Mouse (Mus musculus): Measurements from ENCODE around the gene Elfn1. TPM values are rescaled to one million over a fixed set of nuclear protein-coding genes. Genes with fewer than 3 reads are reported as not detected.
"Not testable (repeated sequence)": the region's sequence is repeated elsewhere in the genome, so short reads cannot be mapped to it uniquely, and the experiment has no call there.

Gene Elfn1
- polyA plus RNA-seq, 1 experiment = 22.5 TPM

DNA sequence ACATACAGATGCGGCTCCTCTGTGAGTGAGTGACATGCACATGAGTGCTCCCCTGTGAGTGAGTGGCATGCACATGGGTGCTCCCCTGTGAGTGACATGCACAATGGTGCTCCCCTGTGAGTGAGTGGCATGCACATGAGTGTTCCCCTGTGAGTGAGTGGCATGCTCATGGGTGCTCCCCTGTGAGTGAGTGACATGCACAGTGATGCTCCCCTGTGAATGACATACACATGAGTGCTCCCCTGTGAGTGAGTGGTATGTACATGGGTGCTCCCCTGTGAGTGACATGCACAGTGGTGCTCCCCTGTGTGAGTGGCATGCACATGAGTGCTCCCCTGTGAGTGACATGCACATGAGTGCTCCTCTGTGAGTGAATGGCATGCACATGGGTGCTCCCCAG, 74.2 kb downstream of the Elfn1 start:
- no peak overlapping the region for H3K4me3 ChIP-seq (replicated peaks; ENCODE audit: extremely low read depth, low read depth, low read length)
- TF ChIP-seq CTCF (IDR thresholded peaks at IDR 0.05; ENCODE audit: insufficient read depth, low read length) (no peak), POLR2A (IDR thresholded peaks at IDR 0.05; ENCODE audit: borderline replicate concordance, extremely low read depth, low read depth, low read length) (no peak)
- no peaks in the 10 kb centered on the region for H3K4me1 ChIP-seq (ENCODE audit: control insufficient read depth, insufficient read depth, low read length)
- DNase-seq = no peak
- 85% methylated on average over 1 of the region's 1 CpGs for WGBS

DNA sequence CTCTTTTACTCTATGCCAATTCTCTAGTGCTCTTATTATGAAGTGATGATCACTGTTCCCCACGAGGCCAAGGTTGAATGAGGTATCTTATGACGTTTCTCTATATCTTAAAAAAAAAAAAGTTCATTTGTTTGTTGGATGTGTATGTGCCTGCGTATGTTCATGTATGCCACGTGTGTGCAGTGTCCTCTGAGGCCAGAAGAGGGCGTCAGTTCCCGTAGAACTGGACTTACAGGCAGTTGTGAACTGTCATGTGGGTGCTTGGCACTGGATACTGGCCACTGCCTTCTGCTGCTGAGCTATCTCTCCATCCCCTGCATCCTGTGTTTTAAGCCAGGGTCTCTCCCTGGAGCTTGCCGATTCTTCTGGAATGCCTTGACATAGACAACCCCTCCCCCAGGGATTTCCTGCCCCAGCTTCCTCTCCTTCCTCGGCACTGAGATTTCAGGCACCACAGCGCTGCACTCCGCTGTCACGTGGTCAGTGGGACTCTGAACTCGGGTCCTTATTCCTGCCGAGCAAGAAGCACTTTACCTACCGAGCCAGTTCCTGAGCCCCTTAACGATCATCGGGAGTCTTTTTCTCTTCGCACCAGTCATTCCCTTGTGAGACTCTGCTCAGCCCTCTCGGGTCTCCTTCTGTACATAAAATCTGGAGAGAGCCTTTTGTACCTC, 77.5 kb downstream of the Elfn1 start:
- DNase-seq = no peak

DNA sequence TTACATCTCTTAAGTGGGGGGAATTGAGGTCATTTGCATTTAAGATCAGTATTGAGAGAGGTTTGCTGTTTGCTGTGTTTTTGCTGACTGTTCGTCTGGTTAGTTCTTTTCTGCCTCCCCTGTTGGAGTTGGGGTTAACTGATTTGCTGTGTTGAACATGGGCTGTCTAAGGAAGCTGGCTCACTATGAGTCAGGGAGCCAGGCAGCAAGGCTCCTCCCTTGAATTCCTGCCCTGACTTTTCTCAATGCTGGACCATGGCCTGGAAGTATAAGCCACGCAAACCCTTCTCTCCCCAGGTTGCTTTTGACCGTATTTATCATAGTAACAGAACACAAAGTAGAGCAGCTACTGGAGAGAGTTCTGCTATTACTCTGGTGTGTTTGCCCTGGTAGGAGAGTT, 83.8 kb downstream of the Elfn1 start:
- TF ChIP-seq CTCF (IDR thresholded peaks at IDR 0.05; ENCODE audit: insufficient read depth, low read length) = no peak
- TF ChIP-seq POLR2A (IDR thresholded peaks at IDR 0.05; ENCODE audit: borderline replicate concordance, extremely low read depth, low read depth, low read length) = no peak
- no peaks in the 10 kb centered on the region for H3K4me1 ChIP-seq (ENCODE audit: control insufficient read depth, insufficient read depth, low read length)
- H3K4me3 ChIP-seq (replicated peaks; ENCODE audit: extremely low read depth, low read depth, low read length) = no peak overlapping the region
- DNase-seq = no peak
- WGBS = 83% methylated on average over 3 of the region's 3 CpGs

More for the DNA sequence above, 77.5 kb downstream of the Elfn1 start:
- 27% methylated on average over 18 of the region's 18 CpGs for WGBS
- TF ChIP-seq POLR2A (IDR thresholded peaks at IDR 0.05; ENCODE audit: borderline replicate concordance, extremely low read depth, low read depth, low read length) (no peak), CTCF (IDR thresholded peaks at IDR 0.05; ENCODE audit: insufficient read depth, low read length) (no peak)
- no peaks in the 10 kb centered on the region for H3K4me1 ChIP-seq (ENCODE audit: control insufficient read depth, insufficient read depth, low read length)
- H3K4me3 ChIP-seq (replicated peaks; ENCODE audit: extremely low read depth, low read depth, low read length) = no peak overlapping the region

DNA sequence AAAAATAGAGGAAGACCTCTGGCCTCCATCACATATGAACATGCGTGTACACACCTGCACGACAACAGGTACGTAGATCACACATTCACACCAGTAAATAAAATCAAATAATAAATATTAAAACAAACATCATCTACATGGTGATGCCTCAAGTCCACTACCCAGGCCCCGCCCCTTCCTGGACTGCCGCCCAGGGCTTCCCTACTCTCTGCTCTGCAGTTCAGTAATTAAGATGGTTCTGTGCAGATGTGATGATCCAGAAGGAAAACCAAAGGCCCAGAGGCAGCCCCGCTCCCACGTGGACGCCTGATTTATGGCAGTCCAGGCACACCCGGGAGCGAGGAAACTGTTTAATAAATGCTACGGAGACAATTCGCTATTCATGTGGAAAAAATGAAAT, 90.6 kb downstream of the Elfn1 start:
- DNase-seq; H3K4me1 ChIP-seq (ENCODE audit: control insufficient read depth, insufficient read depth, low read length); H3K4me3 ChIP-seq (replicated peaks; ENCODE audit: extremely low read depth, low read depth, low read length): not testable (repeated sequence)
- WGBS = 65% methylated on average over 12 of the region's 12 CpGs

GRCm38 (mm10) chr5:139998916-139999315, 91.2 kb downstream of the Elfn1 start:
- Histone ChIP-seq H3K4me1 (ENCODE audit: control insufficient read depth, insufficient read depth, low read length) (no peaks in the 10 kb centered on the region), H3K4me3 (replicated peaks; ENCODE audit: extremely low read depth, low read depth, low read length) (no peak overlapping the region)
- DNase-seq = no peak
- 26% methylated on average over 6 of the region's 6 CpGs for WGBS
- TF ChIP-seq POLR2A (IDR thresholded peaks at IDR 0.05; ENCODE audit: borderline replicate concordance, extremely low read depth, low read depth, low read length) (no peak), CTCF (IDR thresholded peaks at IDR 0.05; ENCODE audit: insufficient read depth, low read length) (no peak)

DNA sequence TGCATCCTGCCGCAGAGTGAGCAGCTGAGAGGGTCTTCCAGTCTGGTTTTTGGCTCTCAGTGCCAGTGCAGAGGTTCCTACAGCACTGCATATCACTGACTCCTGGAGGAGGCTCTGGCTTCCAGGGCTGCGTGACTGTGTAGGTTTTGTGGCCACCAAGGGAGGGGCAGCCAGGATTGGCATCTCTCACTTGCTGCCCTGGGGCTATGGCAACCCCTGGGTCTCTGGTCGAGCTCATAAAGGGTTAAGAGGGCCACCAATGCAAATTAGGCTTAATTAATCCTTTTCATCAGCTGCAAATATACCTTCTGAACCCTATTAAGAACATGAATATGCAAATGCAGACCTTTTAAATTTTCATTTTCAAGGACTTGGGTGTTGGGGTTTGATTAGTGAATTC, 94.8 kb downstream of the Elfn1 start:
- Histone ChIP-seq H3K4me1 (ENCODE audit: control insufficient read depth, insufficient read depth, low read length) (no peaks in the 10 kb centered on the region), H3K4me3 (replicated peaks; ENCODE audit: extremely low read depth, low read depth, low read length) (no peak overlapping the region)
- WGBS = 65% methylated on average over 3 of the region's 3 CpGs
- DNase-seq = no peak
- TF ChIP-seq POLR2A (IDR thresholded peaks at IDR 0.05; ENCODE audit: borderline replicate concordance, extremely low read depth, low read depth, low read length) (no peak), CTCF (IDR thresholded peaks at IDR 0.05; ENCODE audit: insufficient read depth, low read length) (no peak)

GRCm38 (mm10) chr5:140006861-140007260, 99.1 kb downstream of the Elfn1 start:
- Histone ChIP-seq H3K4me1 (ENCODE audit: control insufficient read depth, insufficient read depth, low read length) (no peaks in the 10 kb centered on the region), H3K4me3 (replicated peaks; ENCODE audit: extremely low read depth, low read depth, low read length) (no peak overlapping the region)
- TF ChIP-seq POLR2A (IDR thresholded peaks at IDR 0.05; ENCODE audit: borderline replicate concordance, extremely low read depth, low read depth, low read length) (no peak), CTCF (IDR thresholded peaks at IDR 0.05; ENCODE audit: insufficient read depth, low read length) (no peak)
- no peak for DNase-seq
- 65% methylated on average over 8 of the region's 8 CpGs for WGBS

DNA sequence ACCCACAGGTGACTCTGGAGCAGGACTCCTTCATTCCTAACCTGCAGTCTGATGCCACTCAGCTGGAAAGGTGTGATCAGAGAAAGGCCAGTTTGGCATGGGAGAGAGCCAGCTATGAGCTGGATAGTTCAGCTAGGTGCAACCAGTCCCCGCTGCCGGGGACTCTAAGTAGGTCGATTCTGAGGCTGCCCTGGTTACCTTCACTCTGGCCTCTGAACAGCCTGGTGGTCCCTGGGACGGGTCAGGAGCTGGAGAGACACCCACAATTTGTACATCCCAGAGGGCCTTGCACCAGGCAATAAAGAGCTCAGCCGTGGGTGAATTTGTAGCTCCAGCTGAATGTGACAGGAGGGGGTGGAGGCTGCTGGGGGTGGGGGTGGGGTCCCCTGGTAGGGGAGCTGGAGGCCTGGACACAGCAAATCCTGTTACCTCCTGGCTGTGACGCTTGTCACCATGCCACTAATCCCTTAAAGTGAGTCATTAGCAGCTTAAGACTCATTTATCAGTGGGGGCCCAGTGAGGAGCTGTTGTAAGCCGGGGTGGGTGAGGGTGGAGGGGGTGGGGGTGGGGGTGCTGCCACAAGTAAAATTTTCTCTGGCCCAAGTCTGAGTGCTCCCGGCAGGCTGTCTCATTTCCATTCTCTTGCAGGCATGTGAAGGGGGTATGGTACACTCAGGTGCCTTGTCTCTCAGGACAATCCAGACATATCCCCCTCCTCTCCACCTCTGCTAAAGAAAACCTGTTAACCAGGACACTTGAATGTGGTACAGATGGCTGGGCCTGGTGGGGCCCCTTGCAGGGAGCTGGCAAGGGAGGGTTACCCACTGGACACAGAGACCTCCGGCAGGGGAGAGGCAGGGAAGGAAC, 100.1 kb downstream of the Elfn1 start:
- DNase-seq = no peak
- WGBS = 66% methylated on average over 9 of the region's 9 CpGs
- H3K4me1 ChIP-seq (ENCODE audit: control insufficient read depth, insufficient read depth, low read length) = no peaks in the 10 kb centered on the region
- no peak for TF ChIP-seq CTCF (IDR thresholded peaks at IDR 0.05; ENCODE audit: insufficient read depth, low read length)
- no peak for TF ChIP-seq POLR2A (IDR thresholded peaks at IDR 0.05; ENCODE audit: borderline replicate concordance, extremely low read depth, low read depth, low read length)
- H3K4me3 ChIP-seq (replicated peaks; ENCODE audit: extremely low read depth, low read depth, low read length) = no peak overlapping the region

GRCm38 (mm10) chr5:140008523-140008806, 100.7 kb downstream of the Elfn1 start:
- WGBS = 83% methylated on average over 5 of the region's 5 CpGs
- no peak for TF ChIP-seq CTCF (IDR thresholded peaks at IDR 0.05; ENCODE audit: insufficient read depth, low read length)
- no peak for TF ChIP-seq POLR2A (IDR thresholded peaks at IDR 0.05; ENCODE audit: borderline replicate concordance, extremely low read depth, low read depth, low read length)
- H3K4me3 ChIP-seq (replicated peaks; ENCODE audit: extremely low read depth, low read depth, low read length) = no peak overlapping the region
- no peaks in the 10 kb centered on the region for H3K4me1 ChIP-seq (ENCODE audit: control insufficient read depth, insufficient read depth, low read length)
- no peak for DNase-seq

DNA sequence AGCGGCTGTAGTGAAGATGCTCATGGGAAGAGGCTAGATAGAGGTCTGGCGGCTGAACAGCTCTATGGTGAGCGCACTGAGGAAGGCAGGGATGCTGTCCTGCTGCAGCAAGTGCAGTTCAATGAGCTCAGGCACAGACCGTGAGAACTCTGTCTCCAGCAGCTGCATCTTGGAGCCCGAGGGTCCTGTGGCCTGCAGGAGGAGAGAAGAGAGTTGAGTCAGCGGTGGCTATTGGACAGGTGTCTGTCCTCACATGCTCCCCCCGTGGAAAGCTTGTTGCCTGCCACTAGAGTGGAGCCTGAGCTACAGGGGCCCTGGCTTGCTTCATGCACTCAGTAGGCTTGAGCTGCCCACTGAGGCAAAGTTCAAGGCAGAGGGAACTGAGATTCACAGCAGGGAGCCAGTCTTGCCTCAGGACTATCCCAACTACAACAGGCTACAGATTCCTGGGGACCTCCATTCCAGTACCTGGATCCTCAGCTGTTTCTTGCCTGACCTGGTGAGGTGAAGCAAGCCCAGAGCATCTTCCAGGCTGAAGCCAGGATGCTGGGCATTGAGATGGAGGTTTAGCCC, 101.4 kb downstream of the Elfn1 start:
- Histone ChIP-seq H3K4me3 (replicated peaks; ENCODE audit: extremely low read depth, low read depth, low read length) (no peak overlapping the region), H3K4me1 (ENCODE audit: control insufficient read depth, insufficient read depth, low read length) (no peaks in the 10 kb centered on the region)
- no peak for DNase-seq
- WGBS = 85% methylated on average over 7 of the region's 7 CpGs
- TF ChIP-seq CTCF (IDR thresholded peaks at IDR 0.05; ENCODE audit: insufficient read depth, low read length) (no peak), POLR2A (IDR thresholded peaks at IDR 0.05; ENCODE audit: borderline replicate concordance, extremely low read depth, low read depth, low read length) (no peak)

Data from lung, adult 2 months (tissue).